Mouse (Mus musculus) intestine, postnatal 0 days (tissue): Measurements from ENCODE around the gene Usp36. TPM values are rescaled to one million over a fixed set of nuclear protein-coding genes. Genes with fewer than 3 reads are reported as not detected.

Experiments used
- ATAC-seq: fragments of 200-750 bp; cut with Nextera tagmentation; 2 replicates; pipeline ENCODE4 v1.8.0; 2017; ENCODE audit warnings: mild to moderate bottlenecking, moderate TSS enrichment, moderate library complexity
- H3K27ac ChIP-seq: fragments of 300-500 bp; sonication (generic); 2 replicates; pipeline ENCODE4 v1.5.1; 2014; ENCODE audit warnings: mild to moderate bottlenecking, low read depth, low read length, moderate library complexity
- H3K27me3 ChIP-seq: fragments of 300-500 bp; sonication (generic); replicated peaks from 2 replicates; pipeline ENCODE4 v1.6.1; 2014; ENCODE audit warnings: low read length, mixed read lengths; ENCODE audit not compliant: control insufficient read depth, insufficient read depth
- H3K36me3 ChIP-seq: fragments of 300-500 bp; sonication (generic); 2 replicates; pipeline ENCODE4 v1.6.1; 2014; ENCODE audit warnings: mild to moderate bottlenecking, moderate library complexity; ENCODE audit not compliant: control insufficient read depth, insufficient read depth
- H3K4me1 ChIP-seq: fragments of 300-500 bp; sonication (generic); replicated peaks from 2 replicates; pipeline ENCODE4 v1.6.1; 2014; ENCODE audit warnings: antibody characterized with exemption, low read length, mixed read lengths; ENCODE audit not compliant: control insufficient read depth, insufficient read depth
- H3K4me2 ChIP-seq: fragments of 300-500 bp; sonication (generic); replicated peaks from 2 replicates; pipeline ENCODE4 v1.6.1; 2014; ENCODE audit warnings: low read depth, mild to moderate bottlenecking, moderate library complexity
- H3K4me3 ChIP-seq: fragments of 300-500 bp; sonication (generic); 2 replicates; pipeline ENCODE4 v1.5.1; 2014; ENCODE audit warnings: low read depth, low read length
- H3K9ac ChIP-seq: fragments of 300-500 bp; sonication (generic); 2 replicates; pipeline ENCODE4 v1.6.1; 2014; ENCODE audit warnings: mild to moderate bottlenecking, low read depth, low read length
- H3K9me3 ChIP-seq: fragments of 300-500 bp; sonication (generic); 2 replicates; pipeline ENCODE4 v1.6.1; 2016; ENCODE audit warnings: mixed run types; ENCODE audit not compliant: control insufficient read depth
- CTCF ChIP-seq: sonication (generic); IDR thresholded peaks from 2 replicates; pipeline ENCODE4 v1.5.1; 2016; ENCODE audit warnings: low read depth, mild to moderate bottlenecking, control low read depth, antibody characterized with exemption, moderate library complexity
- WGBS: fragments of 180-500 bp; shearing (Covaris S2); extraction: QIAGEN DNeasy Blood & Tissue Kit; methylation state at CpG from one replicate; pipeline ENCODE4 v1.1.7; 2014; 5-methylcytosine and 5-hydroxymethylcytosine counted together
- polyA plus RNA-seq: library from polyadenylated mRNA; unstranded; fragments of >200 nt; fragmentation: Nextera tagmentation; extraction: Ambion mirVana; gene quantifications from 2 replicates; pipeline ENCODE4 v1.2.1, GENCODE M21; 2015

Usp36 gene
- polyA plus RNA-seq = 6.0 and 6.1 TPM in 2 replicates

GRCm38 (mm10) chr11:118289999-118290889 lies at the start of gene Usp36:
Gene Usp36 (minus strand): TSS chr11:118290244.
- peaks cover 6% of the 10 kb centered on the region; the same call in 1 of the 2 replicates for H3K4me1 ChIP-seq

GRCm38 (mm10) chr11:118337491-118338168 lies 47.6 kb upstream of the Usp36 start:
- H3K4me2 ChIP-seq = no peak overlapping the region
- H3K27ac ChIP-seq = no peak overlapping the region
- WGBS = 60% methylated on average over 8 of the region's 8 CpGs
- TF ChIP-seq CTCF = no peak
- H3K36me3 ChIP-seq = no peaks in the 10 kb centered on the region
- ATAC-seq = no peak
- no peaks in the 10 kb centered on the region for H3K9me3 ChIP-seq
- H3K9ac ChIP-seq = no peak overlapping the region
- no peaks in the 10 kb centered on the region for H3K27me3 ChIP-seq
- no peak overlapping the region for H3K4me3 ChIP-seq
- H3K4me1 ChIP-seq = no peaks in the 10 kb centered on the region

More at GRCm38 (mm10) chr11:118289999-118290889, at the start of gene Usp36:
- H3K4me2 ChIP-seq = peak within 1 kb of the TSS; percentile 79
- no peak for TF ChIP-seq CTCF
- peaks cover 9% of the 10 kb centered on the region for H3K36me3 ChIP-seq
- no peaks in the 10 kb centered on the region for H3K27me3 ChIP-seq
- peak within 1 kb of the TSS; percentile 83 for H3K27ac ChIP-seq
- H3K9ac ChIP-seq = peak within 1 kb of the TSS; percentile 82
- under 1% methylated on average over 68 of the region's 68 CpGs for WGBS
- peak; percentile 96 for ATAC-seq
- peak within 1 kb of the TSS; percentile 70 for H3K4me3 ChIP-seq
- no peaks in the 10 kb centered on the region for H3K9me3 ChIP-seq

- H3K27me3 ChIP-seq = no peaks in the 10 kb centered on the region
- H3K36me3 ChIP-seq = no peaks in the 10 kb centered on the region
- no peak for TF ChIP-seq CTCF
- no peak overlapping the region for H3K27ac ChIP-seq
- H3K9ac ChIP-seq = no peak overlapping the region
- no peak overlapping the region for H3K4me2 ChIP-seq
- no peak for ATAC-seq
- no peak overlapping the region for H3K4me3 ChIP-seq
- H3K9me3 ChIP-seq = no peaks in the 10 kb centered on the region
- H3K4me1 ChIP-seq = no peaks in the 10 kb centered on the region
- 86% methylated on average over 17 of the region's 17 CpGs for WGBS
Observed at GRCm38 (mm10) chr11:118333431-118333830, 43.4 kb upstream of the Usp36 start.

GRCm38 (mm10) chr11:118332376-118332775 lies 42.3 kb upstream of the Usp36 start:
- H3K4me1 ChIP-seq = no peaks in the 10 kb centered on the region
- no peak overlapping the region for H3K4me2 ChIP-seq
- H3K27me3 ChIP-seq = no peaks in the 10 kb centered on the region
- no peak for ATAC-seq
- no peak overlapping the region for H3K27ac ChIP-seq
- H3K36me3 ChIP-seq = no peaks in the 10 kb centered on the region
- no peak overlapping the region for H3K4me3 ChIP-seq
- TF ChIP-seq CTCF = no peak
- no peak overlapping the region for H3K9ac ChIP-seq
- H3K9me3 ChIP-seq = no peaks in the 10 kb centered on the region
- WGBS = 80% methylated on average over 11 of the region's 11 CpGs

- WGBS = 96% methylated on average over 16 of the region's 16 CpGs
- no peak for ATAC-seq
- Histone ChIP-seq H3K27ac (no peak overlapping the region), H3K4me3 (no peak overlapping the region), H3K9me3 (no peaks in the 10 kb centered on the region), H3K9ac (no peak overlapping the region), H3K4me1 (no peaks in the 10 kb centered on the region), H3K27me3 (no peaks in the 10 kb centered on the region), H3K36me3 (no peaks in the 10 kb centered on the region), H3K4me2 (no peak overlapping the region)
- no peak for TF ChIP-seq CTCF
Observed at GRCm38 (mm10) chr11:118330777-118331176, 40.7 kb upstream of the Usp36 start.

GRCm38 (mm10) chr11:118330361-118330760 lies 40.3 kb upstream of the Usp36 start:
- H3K4me1 ChIP-seq = no peaks in the 10 kb centered on the region
- no peaks in the 10 kb centered on the region for H3K9me3 ChIP-seq
- H3K27me3 ChIP-seq = no peaks in the 10 kb centered on the region
- no peak for ATAC-seq
- no peak overlapping the region for H3K4me2 ChIP-seq
- no peak overlapping the region for H3K27ac ChIP-seq
- TF ChIP-seq CTCF = no peak
- 97% methylated on average over 14 of the region's 14 CpGs for WGBS
- H3K4me3 ChIP-seq = no peak overlapping the region
- no peaks in the 10 kb centered on the region for H3K36me3 ChIP-seq
- H3K9ac ChIP-seq = no peak overlapping the region
